Mouse (Mus musculus) heart, adult 2 months (tissue): ENCODE data around the gene Prss12.

Experiments used
- CTCF ChIP-seq: fragments of 200-600 bp; IDR thresholded peaks from 2 replicates; pipeline ENCODE4 v1.8.1; 2022; ENCODE audit warnings: antibody characterized with exemption, mild to moderate bottlenecking, moderate library complexity
- POLR2A ChIP-seq: fragments of 200-500 bp; IDR thresholded peaks from 2 replicates; pipeline ENCODE4 v1.6.1; 2011; ENCODE audit warnings: mild to moderate bottlenecking, low read depth, low read length, control low read depth; ENCODE audit not compliant: insufficient read depth

DNA sequence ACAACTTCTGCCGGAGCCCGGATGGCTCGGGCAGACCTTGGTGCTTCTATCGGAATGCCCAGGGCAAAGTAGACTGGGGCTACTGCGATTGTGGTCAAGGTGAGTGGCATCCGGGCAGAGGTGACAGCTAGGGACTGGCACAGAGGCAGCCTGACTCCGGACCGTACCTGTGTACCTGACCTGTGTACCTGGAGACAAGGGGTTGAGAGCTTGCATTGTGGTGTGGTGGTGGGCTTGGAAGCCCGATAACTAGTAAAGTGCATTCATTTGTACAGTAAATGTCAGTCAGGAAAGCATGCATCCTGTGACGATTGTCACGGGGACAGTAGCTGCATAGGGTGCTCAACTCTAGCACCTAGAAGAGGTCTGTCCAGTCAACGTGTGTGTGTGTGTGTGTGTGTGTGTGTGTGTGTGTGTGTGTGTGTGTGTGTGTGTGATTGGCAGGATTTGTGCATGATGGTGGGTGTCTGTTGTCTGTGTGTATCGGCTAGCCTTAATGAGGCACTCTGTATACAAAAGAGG is 886 bp downstream of the Prss12 start:
- TF ChIP-seq POLR2A (no peak), CTCF (no peak)
